Mouse (Mus musculus) neural tube, embryonic 12.5 days (tissue): ENCODE measurements around the gene Noa1. TPM values are rescaled to one million over a fixed set of nuclear protein-coding genes. Genes with fewer than 3 reads are reported as not detected.

ENCODE experiments used
- ATAC-seq: fragments of 200-750 bp; cut with Nextera tagmentation; 2 replicates; pipeline ENCODE4 v1.8.0; 2017; ENCODE audit warnings: low read depth, mild to moderate bottlenecking, moderate TSS enrichment, moderate library complexity; ENCODE audit not compliant: low FRiP score
- H3K27ac ChIP-seq: fragments of 300-500 bp; sonication (generic); 2 replicates; pipeline ENCODE4 v1.5.1; 2016
- H3K27me3 ChIP-seq: fragments of 300-500 bp; sonication (generic); replicated peaks from 2 replicates; pipeline ENCODE4 v1.6.1; 2016; ENCODE audit warnings: mild to moderate bottlenecking
- H3K36me3 ChIP-seq: fragments of 300-500 bp; sonication (generic); 2 replicates; pipeline ENCODE4 v1.6.1; 2016; ENCODE audit warnings: mild to moderate bottlenecking
- H3K4me1 ChIP-seq: fragments of 300-500 bp; sonication (generic); 2 replicates; pipeline ENCODE4 v1.6.1; 2016
- H3K4me2 ChIP-seq: fragments of 300-500 bp; sonication (generic); replicated peaks from 2 replicates; pipeline ENCODE4 v1.6.1; 2016; ENCODE audit warnings: mild to moderate bottlenecking
- H3K4me3 ChIP-seq: fragments of 300-500 bp; sonication (generic); 2 replicates; pipeline ENCODE4 v1.5.1; 2016
- H3K9ac ChIP-seq: fragments of 300-500 bp; sonication (generic); 2 replicates; pipeline ENCODE4 v1.6.1; 2016; ENCODE audit warnings: mild to moderate bottlenecking
- H3K9me3 ChIP-seq: fragments of 300-500 bp; sonication (generic); 2 replicates; pipeline ENCODE4 v1.6.1; 2016; ENCODE audit warnings: mild to moderate bottlenecking
- WGBS: fragments of 180-500 bp; shearing (Covaris S2); methylation state at CpG from one replicate; pipeline ENCODE4 v1.1.7; 2016; 5-methylcytosine and 5-hydroxymethylcytosine counted together
- polyA plus RNA-seq: library from polyadenylated mRNA; unstranded; fragments of >200 nt; fragmentation: Nextera tagmentation; extraction: Ambion mirVana; gene quantifications from 2 replicates; pipeline ENCODE4 v1.2.1, GENCODE M21; 2016

Noa1 gene
- polyA plus RNA-seq, 1 experiment from 2014 or later, result 38.6 TPM

- under 1% methylated on average over 71 of the region's 78 CpGs for WGBS
Measured at GRCm38 (mm10) chr5:77265081-77265670, 44.7 kb downstream of the Noa1 start, which contains the start of gene Rest. Rest (plus strand) TSS chr5:77265491.

GRCm38 (mm10) chr5:77262105-77262504 is 47.8 kb downstream of the Noa1 start:
- H3K4me3 ChIP-seq, result no peak overlapping the region
- 30% methylated on average over 5 of the region's 5 CpGs for WGBS
- H3K27me3 ChIP-seq, result no peaks in the 10 kb centered on the region; the same call in 1 of the 2 replicates
- H3K4me2 ChIP-seq, result no peak overlapping the region
- no peak overlapping the region for H3K9ac ChIP-seq
- no peaks in the 10 kb centered on the region for H3K36me3 ChIP-seq
- no peak overlapping the region for H3K27ac ChIP-seq
- H3K4me1 ChIP-seq, result peaks cover 4% of the 10 kb centered on the region; the same call in 1 of the 2 replicates
- no peaks in the 10 kb centered on the region for H3K9me3 ChIP-seq
- ATAC-seq, result no peak

More at GRCm38 (mm10) chr5:77265081-77265670, 44.7 kb downstream of the Noa1 start, which contains the start of gene Rest:
- Histone ChIP-seq H3K36me3 (peaks cover 17% of the 10 kb centered on the region), H3K4me1 (peaks cover 4% of the 10 kb centered on the region; the same call in 1 of the 2 replicates), H3K27me3 (no peaks in the 10 kb centered on the region; the same call in 1 of the 2 replicates), H3K27ac (peak within 1 kb of the TSS; percentile 83), H3K4me3 (peak within 1 kb of the TSS; percentile 97), H3K4me2 (peak within 1 kb of the TSS; percentile 87), H3K9ac (peak within 1 kb of the TSS; percentile 91), H3K9me3 (no peaks in the 10 kb centered on the region)
- ATAC-seq, result peak; percentile 87

DNA sequence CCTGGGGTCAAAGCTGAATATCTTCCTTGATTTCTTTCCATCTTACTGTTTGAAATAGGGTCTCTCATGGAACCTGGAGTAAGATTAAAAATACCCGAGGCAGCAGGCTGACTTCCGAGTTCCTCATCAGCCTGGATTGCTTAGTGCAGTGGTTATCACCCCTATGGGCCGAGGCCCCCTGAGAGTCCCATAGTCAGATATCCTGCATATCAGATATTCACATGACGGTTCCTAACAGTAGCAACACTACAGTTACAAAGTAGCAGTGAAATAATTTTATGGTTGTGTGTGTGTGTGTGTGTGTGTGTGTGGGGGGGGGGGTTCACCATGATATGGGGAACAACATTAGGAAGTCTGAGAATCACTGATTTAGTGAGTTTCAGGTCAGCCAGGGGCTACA is 48.7 kb downstream of the Noa1 start:
- 81% methylated on average over 4 of the region's 4 CpGs for WGBS
- H3K4me3 ChIP-seq, result no peak overlapping the region

DNA sequence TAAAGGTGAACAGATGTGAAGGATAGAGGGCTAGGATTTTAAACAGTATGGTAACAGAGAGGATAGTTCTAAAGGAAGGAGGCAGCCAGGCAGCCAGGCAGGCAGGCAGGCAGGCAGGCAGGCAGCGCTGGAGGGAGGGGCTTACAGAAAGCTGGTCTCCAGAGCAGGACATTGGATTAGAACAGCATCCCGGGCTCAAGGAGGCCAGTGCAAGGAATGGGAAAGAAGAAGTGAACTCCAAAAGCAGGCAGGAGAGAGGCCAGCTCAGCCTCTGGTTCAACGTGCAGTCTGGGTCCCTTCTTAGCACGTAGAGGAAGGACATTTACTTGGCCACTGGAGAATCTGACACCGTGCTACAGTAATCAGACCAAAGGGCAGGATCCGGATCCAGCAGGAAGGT is 49.7 kb downstream of the Noa1 start:
- H3K4me3 ChIP-seq, result no peak overlapping the region
- no peak for ATAC-seq

More for the DNA sequence above, 48.7 kb downstream of the Noa1 start:
- Histone ChIP-seq H3K4me2 (no peak overlapping the region), H3K27ac (no peak overlapping the region), H3K4me1 (peaks cover 4% of the 10 kb centered on the region; the same call in 1 of the 2 replicates), H3K27me3 (no peaks in the 10 kb centered on the region; the same call in 1 of the 2 replicates), H3K36me3 (no peaks in the 10 kb centered on the region), H3K9ac (no peak overlapping the region), H3K9me3 (no peaks in the 10 kb centered on the region)
- ATAC-seq, result no peak

GRCm38 (mm10) chr5:77259315-77259714 is 50.6 kb downstream of the Noa1 start:
- ATAC-seq, result no peak
- no peak overlapping the region for H3K4me2 ChIP-seq
- H3K27ac ChIP-seq, result no peak overlapping the region
- H3K36me3 ChIP-seq, result no peaks in the 10 kb centered on the region
- no peak overlapping the region for H3K4me3 ChIP-seq
- H3K4me1 ChIP-seq, result peaks cover 4% of the 10 kb centered on the region; the same call in 1 of the 2 replicates
- H3K9me3 ChIP-seq, result no peaks in the 10 kb centered on the region
- no peaks in the 10 kb centered on the region; the same call in 1 of the 2 replicates for H3K27me3 ChIP-seq
- H3K9ac ChIP-seq, result no peak overlapping the region

More for the DNA sequence above, 49.7 kb downstream of the Noa1 start:
- no peak overlapping the region for H3K9ac ChIP-seq
- H3K36me3 ChIP-seq, result no peaks in the 10 kb centered on the region
- H3K9me3 ChIP-seq, result no peaks in the 10 kb centered on the region
- H3K27ac ChIP-seq, result no peak overlapping the region
- no peaks in the 10 kb centered on the region; the same call in 1 of the 2 replicates for H3K27me3 ChIP-seq
- 68% methylated on average over 6 of the region's 6 CpGs for WGBS
- no peak overlapping the region for H3K4me2 ChIP-seq
- H3K4me1 ChIP-seq, result peaks cover 4% of the 10 kb centered on the region; the same call in 1 of the 2 replicates

DNA sequence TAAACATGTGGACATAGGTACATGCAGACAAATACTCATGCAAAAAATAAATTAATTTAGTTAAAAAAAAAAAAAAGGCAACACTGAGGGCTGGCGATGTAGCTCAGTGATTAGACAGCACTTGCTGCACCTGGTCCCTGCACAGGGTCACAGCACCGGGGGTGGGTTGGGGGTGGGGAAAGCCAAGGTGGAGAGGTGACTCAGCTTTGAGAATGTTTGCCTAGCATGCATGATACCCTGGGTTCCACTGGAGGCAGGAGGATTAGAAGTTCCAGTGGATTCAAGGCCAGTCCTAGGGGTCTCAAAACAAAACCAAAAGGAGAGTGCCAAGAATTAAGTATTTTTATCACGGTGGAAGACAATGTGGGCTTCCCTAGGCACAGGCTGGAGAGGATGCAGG is 52.3 kb downstream of the Noa1 start:
- no peak overlapping the region for H3K9ac ChIP-seq
- no peak overlapping the region for H3K27ac ChIP-seq
- no peak for ATAC-seq
- H3K9me3 ChIP-seq, result no peaks in the 10 kb centered on the region
- H3K4me1 ChIP-seq, result peaks cover 4% of the 10 kb centered on the region; the same call in 1 of the 2 replicates
- no peaks in the 10 kb centered on the region for H3K27me3 ChIP-seq
- 78% methylated on average over 3 of the region's 3 CpGs for WGBS
- no peaks in the 10 kb centered on the region for H3K36me3 ChIP-seq
- H3K4me2 ChIP-seq, result no peak overlapping the region
- H3K4me3 ChIP-seq, result no peak overlapping the region

- no peak overlapping the region for H3K27ac ChIP-seq
- H3K4me2 ChIP-seq, result no peak overlapping the region
- H3K9me3 ChIP-seq, result no peaks in the 10 kb centered on the region
- no peaks in the 10 kb centered on the region for H3K27me3 ChIP-seq
- H3K9ac ChIP-seq, result no peak overlapping the region
- H3K4me3 ChIP-seq, result no peak overlapping the region
- H3K36me3 ChIP-seq, result no peaks in the 10 kb centered on the region
- no peaks in the 10 kb centered on the region for H3K4me1 ChIP-seq
- WGBS, result 79% methylated on average over 3 of the region's 3 CpGs
- ATAC-seq, result no peak
Measured at GRCm38 (mm10) chr5:77254402-77254801, 55.5 kb downstream of the Noa1 start.

DNA sequence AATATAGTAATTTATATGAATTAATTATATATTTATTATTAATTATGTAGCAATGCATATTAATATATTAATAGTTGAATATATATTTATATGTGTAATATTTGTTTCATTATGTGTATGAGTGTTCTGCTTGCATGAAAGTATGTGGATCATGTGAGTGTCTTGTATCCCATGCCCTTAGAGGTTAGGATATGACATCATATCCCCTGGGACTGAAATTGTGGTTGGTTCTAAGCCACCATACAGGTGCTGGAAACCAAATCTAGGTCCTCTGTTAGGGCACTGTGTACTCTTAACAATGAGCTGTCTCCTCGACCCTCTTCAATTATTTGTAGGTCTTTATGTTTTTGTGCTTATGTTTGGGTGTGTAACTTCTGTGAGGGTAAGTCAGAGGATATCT is 56.7 kb downstream of the Noa1 start:
- Histone ChIP-seq H3K9ac (no peak overlapping the region), H3K4me1 (no peaks in the 10 kb centered on the region), H3K27ac (no peak overlapping the region), H3K36me3 (no peaks in the 10 kb centered on the region), H3K27me3 (no peaks in the 10 kb centered on the region), H3K4me2 (no peak overlapping the region), H3K4me3 (no peak overlapping the region), H3K9me3 (no peaks in the 10 kb centered on the region)
- 64% methylated on average over 1 of the region's 1 CpGs for WGBS
- no peak for ATAC-seq

DNA sequence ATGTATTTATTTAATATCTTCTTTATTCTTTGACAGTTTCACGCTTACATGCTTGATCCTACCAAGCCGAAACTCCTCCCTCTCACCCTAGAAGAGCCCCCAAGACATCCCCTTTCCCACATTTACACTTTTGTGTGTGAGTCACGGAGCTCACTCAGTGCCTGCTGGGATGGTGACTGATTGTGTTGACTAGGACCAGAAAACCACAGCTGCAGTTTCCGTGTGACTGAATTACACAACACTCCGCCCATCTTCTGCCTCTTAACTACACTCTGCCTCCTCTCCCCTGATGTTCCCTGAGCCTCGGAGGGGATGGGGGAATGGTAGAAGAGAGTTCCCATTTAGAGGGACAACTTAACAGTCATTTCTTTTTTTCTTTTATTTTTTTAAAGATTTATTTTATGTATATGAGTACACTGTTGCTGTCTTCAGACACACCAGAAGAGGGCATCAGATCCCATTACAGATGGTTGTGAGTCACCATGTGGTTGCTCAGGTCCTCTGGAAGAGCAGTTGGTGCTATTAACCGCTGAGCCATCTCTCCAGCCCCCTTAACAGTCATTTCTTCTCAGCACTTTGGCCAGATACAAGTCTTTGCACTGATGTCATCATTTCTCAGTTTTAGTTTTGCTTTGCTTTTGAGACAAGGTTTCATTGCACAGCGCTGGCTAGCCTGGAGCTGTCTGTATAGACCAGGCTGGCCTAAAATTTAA is 57.6 kb downstream of the Noa1 start:
- Histone ChIP-seq H3K4me3 (no peak overlapping the region), H3K4me2 (no peak overlapping the region), H3K27me3 (no peaks in the 10 kb centered on the region), H3K36me3 (no peaks in the 10 kb centered on the region), H3K4me1 (no peaks in the 10 kb centered on the region), H3K27ac (no peak overlapping the region), H3K9ac (no peak overlapping the region), H3K9me3 (no peaks in the 10 kb centered on the region)
- ATAC-seq, result 0 out of 2 replicates have a peak, but pooled peaks have one; percentile 21
- WGBS, result 58% methylated on average over 8 of the region's 8 CpGs

GRCm38 (mm10) chr5:77251656-77252055 is 58.2 kb downstream of the Noa1 start:
- Histone ChIP-seq H3K36me3 (no peaks in the 10 kb centered on the region), H3K4me2 (no peak overlapping the region), H3K9ac (no peak overlapping the region), H3K9me3 (no peaks in the 10 kb centered on the region), H3K4me1 (no peaks in the 10 kb centered on the region), H3K4me3 (no peak overlapping the region), H3K27ac (no peak overlapping the region), H3K27me3 (no peaks in the 10 kb centered on the region)
- no peak for ATAC-seq
- 29% methylated on average over 5 of the region's 5 CpGs for WGBS

DNA sequence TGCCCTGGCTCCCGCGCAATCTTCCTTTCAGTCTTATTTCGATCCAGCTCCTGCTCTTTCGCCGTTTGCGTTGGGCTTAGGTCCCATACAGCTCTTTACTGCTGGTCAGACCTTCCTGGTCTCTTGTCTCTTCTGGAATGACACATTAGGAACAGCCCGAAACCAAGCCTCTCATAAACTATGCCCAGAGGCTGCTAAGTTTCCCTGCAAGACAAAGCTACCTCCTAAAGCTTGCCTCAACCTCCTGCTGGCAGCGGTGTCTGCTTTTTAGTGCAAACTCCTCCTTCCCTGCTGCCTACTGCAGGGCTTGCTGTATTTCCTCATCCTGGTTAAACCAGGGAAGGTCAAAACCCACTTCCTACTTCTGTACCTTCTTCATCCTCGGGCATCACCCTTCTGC is 59.8 kb downstream of the Noa1 start:
- H3K4me3 ChIP-seq, result no peak overlapping the region
- 66% methylated on average over 9 of the region's 9 CpGs for WGBS
- no peak overlapping the region for H3K9ac ChIP-seq
- H3K4me1 ChIP-seq, result peaks cover 8% of the 10 kb centered on the region
- no peak overlapping the region for H3K27ac ChIP-seq
- H3K27me3 ChIP-seq, result no peaks in the 10 kb centered on the region
- H3K9me3 ChIP-seq, result no peaks in the 10 kb centered on the region
- no peak for ATAC-seq
- H3K4me2 ChIP-seq, result no peak overlapping the region
- no peaks in the 10 kb centered on the region for H3K36me3 ChIP-seq

DNA sequence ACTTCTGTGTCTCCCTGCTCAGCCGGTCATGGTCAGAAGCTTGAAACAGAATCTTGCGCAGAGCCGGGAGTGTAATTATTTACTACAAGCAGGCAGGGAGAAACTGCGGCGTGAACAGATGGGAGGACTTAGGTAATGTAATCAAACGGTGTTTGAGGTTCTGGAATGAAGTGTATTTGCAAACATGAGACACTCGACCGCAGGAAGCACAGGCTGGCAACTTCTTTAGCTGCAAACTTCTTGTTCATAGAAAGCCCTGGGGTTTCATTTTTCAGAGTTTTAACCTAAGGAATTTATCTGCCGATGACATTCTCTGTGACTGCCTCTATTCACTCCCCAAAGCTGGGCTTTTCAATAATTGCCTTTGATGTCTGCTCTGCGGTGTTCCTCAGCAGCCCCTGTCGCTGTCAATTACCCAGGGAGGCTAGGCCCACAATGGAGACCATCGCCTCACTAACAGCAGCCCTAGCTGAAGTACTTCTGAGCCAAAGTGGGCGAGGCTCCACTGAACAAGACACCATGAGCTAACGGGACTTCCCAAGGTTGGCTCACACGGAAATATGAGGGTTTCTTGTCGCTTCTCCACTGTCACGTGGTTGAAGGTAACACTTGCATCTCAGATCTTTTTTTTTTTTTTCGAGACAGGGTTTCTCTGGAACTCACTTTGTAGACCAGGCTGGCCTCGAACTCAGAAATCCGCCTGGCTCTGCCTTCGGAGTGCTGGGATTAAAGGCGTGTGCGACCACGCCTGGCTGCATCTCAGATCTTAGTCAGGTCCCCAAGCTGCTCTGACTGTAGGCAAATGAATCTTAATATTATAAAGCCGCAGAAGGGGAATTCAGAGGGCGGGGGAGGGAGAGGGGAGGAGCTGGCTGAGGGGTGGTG is 63.9 kb downstream of the Noa1 start:
- H3K36me3 ChIP-seq, result no peaks in the 10 kb centered on the region
- peak overlapping the region; percentile 48 for H3K4me2 ChIP-seq
- no peaks in the 10 kb centered on the region for H3K27me3 ChIP-seq
- H3K4me1 ChIP-seq, result peaks cover 8% of the 10 kb centered on the region
- H3K9ac ChIP-seq, result no peak overlapping the region
- ATAC-seq, result no peak
- no peak overlapping the region for H3K27ac ChIP-seq
- no peak overlapping the region for H3K4me3 ChIP-seq
- WGBS, result 30% methylated on average over 26 of the region's 26 CpGs
- H3K9me3 ChIP-seq, result no peaks in the 10 kb centered on the region
